Mouse (Mus musculus) thymus, postnatal 10 days (tissue): ENCODE data around the gene Abhd18.
A peak's percentile ranks its signal among the peaks of the same experiment; 100 is the strongest.
"Not testable (repeated sequence)": the region's sequence is repeated elsewhere in the genome, so short reads cannot be mapped to it uniquely, and the experiment has no call there.

ENCODE experiments used
- DNase-seq, 2 experiments: peaks; one replicate each; pipeline ENCODE4 v3.0.0; 2021; ENCODE audit warnings: low spot score in 2 of 2

Abhd18 gene

GRCm38 (mm10) chr3:40846957-40847017 is at the start of gene Abhd18:
Gene Abhd18 (plus strand): TSS chr3:40846970.
- not testable (repeated sequence) for DNase-seq

- no peak for DNase-seq
Measured at GRCm38 (mm10) chr3:40798054-40798453, 48.7 kb upstream of the Abhd18 start.

- DNase-seq, result peak; percentile 32 to 56
Measured at GRCm38 (mm10) chr3:40798500-40798899, 48.3 kb upstream of the Abhd18 start.

GRCm38 (mm10) chr3:40799530-40800372 is 47.0 kb upstream of the Abhd18 start, which contains the start of gene Plk4:
Gene Plk4 (plus strand): TSS chr3:40800019.
- DNase-seq, result peak; percentile 92 to 96

GRCm38 (mm10) chr3:40800373-40800823 is 46.4 kb upstream of the Abhd18 start:
- DNase-seq, result peak; percentile 54 to 61

GRCm38 (mm10) chr3:40806871-40807270 is 39.9 kb upstream of the Abhd18 start:
- no peak for DNase-seq

GRCm38 (mm10) chr3:40808686-40809085 is 38.1 kb upstream of the Abhd18 start:
- no peak for DNase-seq

GRCm38 (mm10) chr3:40809894-40810293 is 36.9 kb upstream of the Abhd18 start:
- DNase-seq, result no peak

- no peak for DNase-seq
Measured at GRCm38 (mm10) chr3:40813275-40813674, 33.5 kb upstream of the Abhd18 start.

GRCm38 (mm10) chr3:40845521-40845920 is 1.2 kb upstream of the Abhd18 start:
- DNase-seq, result not testable (repeated sequence)

GRCm38 (mm10) chr3:40846473-40846956 is 255 bp upstream of the Abhd18 start, which contains the start of gene Mfsd8:
Gene Mfsd8 (minus strand): TSS chr3:40846886.
- DNase-seq, result peak; percentile 93 to 96

GRCm38 (mm10) chr3:40847018-40847417 is 248 bp downstream of the Abhd18 start:
- DNase-seq, result peak; percentile 52 to 63

- not testable (repeated sequence) for DNase-seq
Measured at GRCm38 (mm10) chr3:40847936-40848335, 1.2 kb downstream of the Abhd18 start.

GRCm38 (mm10) chr3:40853123-40853738 is 6.5 kb downstream of the Abhd18 start:
- not testable (repeated sequence) for DNase-seq

- DNase-seq, result peak; percentile 98 to 99
Measured at GRCm38 (mm10) chr3:40893816-40894258, 47.1 kb downstream of the Abhd18 start.

GRCm38 (mm10) chr3:40894336-40894735 is 47.6 kb downstream of the Abhd18 start:
- peak; percentile 29 to 47 for DNase-seq

- not testable (repeated sequence) for DNase-seq
Measured at GRCm38 (mm10) chr3:40902443-40902842, 55.7 kb downstream of the Abhd18 start, which contains the start of gene 1700034I23Rik. Gene 1700034I23Rik (minus strand): TSS chr3:40902543.

GRCm38 (mm10) chr3:40938189-40938588 is 91.4 kb downstream of the Abhd18 start:
- DNase-seq, result no peak

GRCm38 (mm10) chr3:40938592-40938991 is 91.8 kb downstream of the Abhd18 start:
- no peak for DNase-seq

- DNase-seq, result no peak
Measured at GRCm38 (mm10) chr3:40939019-40939418, 92.2 kb downstream of the Abhd18 start.

- peak; percentile 99 to 100 for DNase-seq
Measured at GRCm38 (mm10) chr3:40949170-40949902, 102.6 kb downstream of the Abhd18 start, which contains the start of gene Larp1b. Gene Larp1b (plus strand): TSS chr3:40949828.
